Mouse (Mus musculus): ENCODE measurements around the gene Aasdh.

Gene Aasdh

DNA sequence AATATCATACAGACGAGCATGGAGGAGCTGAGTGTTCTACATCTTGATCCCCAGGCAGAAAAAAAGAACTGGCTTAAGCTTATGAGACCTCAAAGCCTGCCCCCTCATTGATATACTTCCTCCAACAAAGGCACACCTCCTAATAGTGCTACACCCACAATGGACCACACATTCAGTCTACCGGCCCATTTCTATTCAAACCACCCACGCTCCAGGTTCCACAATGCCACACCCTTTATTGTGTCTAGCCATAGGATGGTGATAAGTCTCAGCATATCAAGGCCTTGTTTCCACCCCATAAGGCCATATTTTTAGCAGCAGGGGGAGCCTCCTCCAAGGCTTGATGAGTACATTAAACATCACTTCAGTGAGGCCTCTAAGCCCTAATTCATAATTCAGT, 5.5 kb upstream of the Aasdh start:
- no peak for DNase-seq (ENCODE audit: low spot score)

DNA sequence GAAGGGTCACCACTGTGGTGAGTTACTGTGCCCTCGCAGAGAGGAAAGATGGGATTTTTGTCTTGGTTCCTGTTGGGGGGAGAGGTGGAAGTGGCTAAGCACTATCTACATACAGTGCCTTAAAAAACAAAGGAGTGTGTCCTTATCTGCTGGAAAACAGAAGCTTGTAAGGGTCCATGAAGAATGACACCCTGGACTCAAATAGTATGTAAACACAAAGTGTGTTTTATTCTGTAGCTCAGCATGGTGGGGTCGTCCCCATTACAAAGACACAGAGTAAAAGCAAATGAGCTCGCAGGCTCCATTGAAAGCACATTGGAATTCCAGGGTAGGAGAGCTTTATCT, 813 bp upstream of the Aasdh start:
- no peak for DNase-seq (ENCODE audit: low spot score)

DNA sequence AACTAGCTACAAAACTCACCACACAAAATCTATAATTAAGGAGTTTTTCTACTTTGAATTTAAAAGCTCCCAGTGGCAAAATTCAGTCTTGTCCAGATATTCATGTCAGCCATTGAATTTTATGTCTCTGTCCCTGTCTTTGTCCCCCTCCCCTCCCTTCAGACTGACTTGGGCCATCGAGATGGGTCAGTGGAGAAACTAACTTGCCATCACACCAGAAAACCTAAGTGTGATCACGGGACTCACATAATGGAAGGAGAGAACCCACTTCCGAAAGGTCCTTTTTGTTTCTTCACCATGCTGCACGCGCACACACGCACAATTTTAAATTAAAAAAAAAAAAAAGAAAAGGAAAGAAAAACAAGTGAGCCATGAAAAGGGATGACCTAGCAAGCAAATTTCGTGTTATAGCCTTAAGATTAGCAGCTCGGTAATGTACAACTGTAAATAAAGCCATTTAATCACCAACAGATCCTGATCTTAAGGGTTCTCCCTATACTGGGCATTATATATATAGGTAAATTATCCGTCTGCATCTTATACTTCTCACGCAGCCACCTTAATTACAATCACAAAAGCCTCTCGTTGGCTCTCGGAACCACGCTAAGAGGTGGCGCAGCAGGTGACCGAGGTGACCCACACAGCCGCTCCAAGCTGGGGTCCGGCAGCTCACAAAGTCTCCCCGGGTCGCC, 455 bp downstream of the Aasdh start:
- no peak for DNase-seq (ENCODE audit: low spot score)

DNA sequence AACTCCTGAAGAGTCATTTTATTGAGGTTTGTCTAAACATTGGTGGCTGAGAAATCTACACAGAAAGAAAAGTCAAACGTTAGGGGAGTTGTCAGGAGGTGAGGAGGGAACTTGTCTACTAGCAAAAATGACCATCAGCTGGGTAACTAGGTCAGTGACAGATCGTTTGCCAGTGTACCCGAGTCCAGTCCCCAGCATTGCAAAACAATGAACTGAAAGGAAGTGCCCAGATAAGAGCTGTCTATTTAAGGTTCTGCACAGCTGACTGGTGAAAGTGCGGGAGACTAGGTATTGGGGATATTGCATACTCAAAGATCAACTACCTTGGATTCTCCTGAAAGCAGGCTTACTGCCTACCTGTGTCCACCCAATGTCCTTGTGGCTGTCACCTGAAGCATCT, 3.2 kb downstream of the Aasdh start:
- DNase-seq (ENCODE audit: low spot score), result no peak

DNA sequence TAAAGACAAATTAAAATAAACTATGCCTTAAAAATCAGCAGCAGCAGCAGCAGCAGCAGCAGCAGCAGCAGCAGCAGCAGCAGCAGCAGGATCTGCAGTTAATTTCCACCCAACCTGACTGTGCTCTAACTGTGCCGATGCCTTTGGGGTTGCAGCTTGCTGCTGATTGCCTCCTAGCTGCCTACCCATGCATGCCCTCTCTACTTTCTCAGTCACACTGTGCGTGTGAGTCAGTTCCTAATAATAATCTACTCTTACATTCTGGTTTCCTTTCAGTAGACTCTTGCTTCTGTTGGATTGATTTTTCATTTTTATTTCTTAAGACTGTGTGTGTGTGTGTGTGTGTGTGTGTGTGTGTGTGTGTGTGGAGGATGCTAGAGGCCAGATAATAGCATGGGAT, 12.2 kb downstream of the Aasdh start:
- no peak for DNase-seq (ENCODE audit: low spot score)

DNA sequence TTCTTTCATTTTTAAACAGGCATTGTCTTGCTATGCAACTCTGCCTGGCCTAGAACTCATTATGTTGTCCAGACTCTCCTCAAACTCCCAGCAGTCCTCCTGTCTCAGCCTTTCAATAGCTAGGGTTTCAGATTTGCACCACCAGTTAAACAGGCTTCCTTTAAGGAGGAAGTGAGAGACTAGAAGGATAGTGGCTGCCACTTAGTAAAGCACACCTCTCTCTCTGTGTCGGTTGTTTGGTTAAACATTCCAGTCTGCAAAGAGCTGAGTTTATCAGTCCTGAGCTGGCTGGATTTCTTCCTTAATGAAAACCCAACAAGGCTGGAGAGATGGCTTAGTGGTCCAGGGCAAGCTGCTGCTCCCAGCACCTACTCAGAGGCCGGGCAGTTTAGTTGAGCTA, 12.7 kb downstream of the Aasdh start:
- DNase-seq (ENCODE audit: low spot score), result no peak

DNA sequence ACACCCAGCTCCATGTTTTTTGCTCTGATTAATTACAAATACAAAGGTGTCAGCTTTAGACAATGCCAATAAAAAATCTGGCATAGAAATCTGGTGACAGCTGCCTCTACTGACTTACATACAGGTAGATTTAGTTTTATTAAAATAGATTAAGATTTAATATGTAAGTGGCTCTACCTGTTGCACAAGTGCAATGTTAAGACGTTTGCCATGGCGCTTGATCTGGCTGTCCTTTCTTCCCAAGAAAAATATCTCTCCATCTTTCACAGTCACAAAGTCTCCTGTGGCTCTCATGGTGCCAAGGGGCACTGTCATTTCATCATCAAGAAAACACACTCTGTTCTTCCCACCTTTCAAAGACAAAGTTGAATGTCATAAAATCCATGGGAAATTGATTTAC, 18.3 kb downstream of the Aasdh start:
- DNase-seq (ENCODE audit: low spot score), result no peak

DNA sequence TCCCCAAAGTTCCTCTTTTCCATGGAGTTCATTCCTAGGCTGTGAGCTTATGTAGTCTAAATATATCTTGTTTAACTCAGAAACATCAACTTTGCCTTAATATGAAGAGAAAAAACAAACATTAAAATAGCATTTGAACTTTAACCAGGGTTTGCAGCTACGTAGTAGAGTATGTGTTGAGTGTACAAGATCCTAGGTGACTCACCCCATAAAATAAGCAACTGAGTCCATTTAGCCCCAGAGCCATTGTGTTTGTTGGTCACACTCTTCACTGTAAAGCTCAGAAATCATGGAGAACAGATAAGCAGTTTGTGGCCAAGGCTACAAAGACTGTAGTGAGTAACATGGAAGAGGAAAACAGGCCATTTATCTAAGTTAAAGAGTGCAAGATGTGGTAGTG, 21.2 kb downstream of the Aasdh start:
- DNase-seq (ENCODE audit: low spot score), result no peak

DNA sequence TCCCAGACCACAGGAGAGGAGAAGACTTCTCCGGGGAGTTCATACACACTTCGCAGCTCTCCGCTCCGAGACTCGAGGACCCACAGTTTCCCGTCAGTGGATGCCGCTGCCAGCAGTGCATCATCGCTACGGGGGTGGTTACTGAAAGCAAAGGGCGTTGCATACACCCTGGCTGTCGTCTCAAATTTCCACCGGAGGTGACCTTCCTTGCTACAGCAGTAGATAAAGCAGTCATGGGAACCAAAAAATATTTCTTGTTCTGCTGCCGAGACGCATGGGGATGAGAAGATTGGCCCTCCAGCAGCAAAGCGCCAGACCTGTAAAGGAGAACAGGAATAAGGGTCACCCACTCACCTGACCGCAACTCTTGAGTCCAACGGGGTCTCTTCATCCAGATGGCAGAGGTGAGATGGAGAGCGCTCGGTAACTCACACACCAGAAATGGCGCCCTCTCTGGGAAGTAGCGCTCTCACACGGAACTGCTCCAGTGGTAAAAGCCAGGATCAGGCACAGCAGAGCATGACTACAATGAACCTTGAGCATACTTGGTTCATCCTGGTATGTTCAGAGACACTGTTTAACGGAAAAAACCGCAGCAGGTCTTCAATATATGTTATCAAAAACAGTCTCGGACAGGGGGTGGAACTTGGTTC, 29.1 kb downstream of the Aasdh start:
- DNase-seq (ENCODE audit: low spot score), result no peak

DNA sequence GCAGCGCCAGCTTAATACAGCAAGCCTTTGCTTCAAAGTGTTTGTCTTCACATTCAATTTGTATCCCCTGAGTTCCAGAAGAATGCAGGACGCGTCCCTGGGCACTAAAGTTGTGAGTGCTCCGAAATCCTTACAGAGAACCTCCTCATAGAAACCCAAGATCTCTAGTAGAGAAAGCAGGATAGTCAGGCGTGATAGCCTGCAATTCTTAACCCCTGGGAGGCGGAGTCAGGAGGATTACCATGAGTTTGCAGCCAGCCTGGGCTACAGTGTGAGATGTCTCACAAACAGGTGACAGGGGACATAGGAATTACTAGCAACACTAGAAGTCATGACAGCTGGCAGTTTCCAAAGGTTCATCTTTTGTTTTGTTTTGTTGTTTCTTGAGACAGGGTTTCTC, 35.8 kb downstream of the Aasdh start:
- no peak for DNase-seq (ENCODE audit: low spot score)

DNA sequence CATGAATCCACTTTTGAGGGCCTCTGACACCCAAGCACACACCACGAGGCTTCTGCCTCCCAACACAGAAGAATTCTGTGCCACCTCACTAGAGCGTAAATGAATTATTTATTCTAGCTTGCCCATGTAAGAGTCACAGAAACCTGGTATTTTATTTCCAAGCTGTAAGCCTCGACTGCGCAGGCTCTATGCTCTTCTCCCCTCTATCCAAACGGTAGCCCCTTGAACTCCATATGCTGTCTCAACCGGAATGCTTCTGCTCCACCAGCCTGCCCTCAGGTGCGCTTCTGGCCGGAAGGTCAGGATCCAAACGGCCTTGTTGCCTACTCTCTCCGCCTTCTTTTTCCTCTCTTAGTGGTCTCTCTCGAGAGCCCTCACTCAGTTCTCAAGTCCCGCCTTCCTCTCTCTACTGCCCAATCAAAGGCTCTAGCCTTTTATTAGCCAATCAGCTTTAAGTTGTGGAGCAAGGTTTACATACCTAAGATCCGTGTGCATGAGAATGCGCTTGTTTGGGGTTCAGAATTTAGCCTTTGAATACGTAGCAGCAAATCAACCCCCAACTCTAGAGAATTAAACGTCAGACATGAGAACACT, 36.5 kb downstream of the Aasdh start:
- no peak for DNase-seq (ENCODE audit: low spot score)

DNA sequence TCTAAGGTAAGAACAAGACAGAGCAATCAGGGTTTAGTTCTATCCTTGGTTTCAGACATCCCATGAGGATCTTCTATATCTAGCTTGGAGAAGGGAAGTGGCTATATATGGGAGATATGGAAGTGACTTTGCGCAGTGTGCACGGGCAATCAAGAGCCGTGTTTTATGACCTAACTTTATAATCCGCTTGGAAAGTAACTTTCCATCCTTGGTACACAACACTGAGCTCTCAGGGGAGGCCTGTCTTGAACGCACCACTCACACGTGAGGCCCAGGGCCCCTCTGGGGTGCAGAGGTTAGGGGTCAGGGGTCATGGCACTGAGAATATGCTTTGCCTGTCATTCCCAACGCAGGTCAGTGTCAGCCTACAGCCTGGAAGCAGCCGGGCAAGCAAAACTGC, 38.5 kb downstream of the Aasdh start:
- DNase-seq (ENCODE audit: low spot score), result no peak

DNA sequence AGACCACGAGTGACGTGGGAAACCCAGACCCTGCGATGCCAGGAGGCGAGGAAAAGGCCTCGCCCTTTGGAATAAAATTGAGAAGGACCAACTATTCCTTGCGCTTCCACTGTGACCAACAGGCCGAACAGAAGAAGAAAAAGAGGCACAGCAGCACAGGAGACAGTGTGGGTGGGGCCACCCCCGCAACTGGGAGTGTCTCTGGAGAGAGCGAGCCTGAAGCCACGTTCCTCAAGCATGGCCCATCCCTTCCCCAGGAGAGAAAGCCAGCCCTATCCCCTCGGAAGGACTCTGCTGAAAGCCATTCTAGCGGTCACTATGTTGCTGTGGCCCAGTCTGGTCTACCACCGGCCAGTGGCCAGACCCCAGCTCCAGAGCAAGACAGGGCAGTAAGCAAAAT, 46.9 kb downstream of the Aasdh start:
- DNase-seq (ENCODE audit: low spot score), result no peak

DNA sequence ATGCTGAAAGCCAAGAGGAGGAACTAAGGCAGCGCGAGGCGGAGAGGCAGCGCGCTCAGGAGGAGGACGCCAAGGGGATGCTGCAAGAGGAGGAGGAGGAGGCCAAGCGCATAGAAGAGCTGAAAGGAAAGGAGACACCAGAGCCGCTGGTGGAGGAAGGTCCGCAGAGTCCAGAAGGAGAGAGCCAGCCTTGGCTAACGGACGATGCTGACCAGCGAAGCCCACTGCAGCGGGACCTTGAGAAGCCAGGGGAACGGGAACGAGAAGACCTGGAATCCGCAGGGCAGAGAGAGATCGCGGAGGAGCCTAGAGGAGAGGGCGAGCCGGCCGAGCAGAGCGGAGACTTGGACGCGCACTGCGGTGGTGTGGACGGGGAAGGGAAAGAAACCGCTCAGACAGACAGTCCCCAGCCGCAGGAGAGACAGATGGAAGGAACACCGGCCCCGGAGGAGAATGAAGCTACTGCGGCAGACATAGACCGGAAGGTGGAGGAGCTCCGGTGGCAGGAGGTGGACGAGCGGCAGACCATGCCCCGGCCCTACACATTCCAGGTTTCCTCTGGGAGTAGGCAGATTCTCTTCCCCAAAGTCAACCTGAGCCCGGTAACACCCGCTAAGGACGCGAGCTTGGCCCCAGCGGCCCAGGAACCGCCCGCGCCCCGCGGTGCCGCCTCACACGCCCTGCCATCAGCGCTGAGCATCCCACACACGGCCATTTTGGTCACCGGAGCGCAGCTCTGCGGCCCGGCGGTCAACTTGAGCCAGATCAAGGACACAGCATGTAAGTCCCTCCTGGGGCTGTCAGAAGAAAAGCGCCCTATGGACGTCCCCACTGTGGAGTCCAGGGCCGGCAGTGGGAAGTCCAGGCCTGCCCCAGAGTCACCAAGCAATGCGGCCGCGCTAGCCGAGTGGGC, 48.0 kb downstream of the Aasdh start:
- DNase-seq (ENCODE audit: low spot score), result no peak

DNA sequence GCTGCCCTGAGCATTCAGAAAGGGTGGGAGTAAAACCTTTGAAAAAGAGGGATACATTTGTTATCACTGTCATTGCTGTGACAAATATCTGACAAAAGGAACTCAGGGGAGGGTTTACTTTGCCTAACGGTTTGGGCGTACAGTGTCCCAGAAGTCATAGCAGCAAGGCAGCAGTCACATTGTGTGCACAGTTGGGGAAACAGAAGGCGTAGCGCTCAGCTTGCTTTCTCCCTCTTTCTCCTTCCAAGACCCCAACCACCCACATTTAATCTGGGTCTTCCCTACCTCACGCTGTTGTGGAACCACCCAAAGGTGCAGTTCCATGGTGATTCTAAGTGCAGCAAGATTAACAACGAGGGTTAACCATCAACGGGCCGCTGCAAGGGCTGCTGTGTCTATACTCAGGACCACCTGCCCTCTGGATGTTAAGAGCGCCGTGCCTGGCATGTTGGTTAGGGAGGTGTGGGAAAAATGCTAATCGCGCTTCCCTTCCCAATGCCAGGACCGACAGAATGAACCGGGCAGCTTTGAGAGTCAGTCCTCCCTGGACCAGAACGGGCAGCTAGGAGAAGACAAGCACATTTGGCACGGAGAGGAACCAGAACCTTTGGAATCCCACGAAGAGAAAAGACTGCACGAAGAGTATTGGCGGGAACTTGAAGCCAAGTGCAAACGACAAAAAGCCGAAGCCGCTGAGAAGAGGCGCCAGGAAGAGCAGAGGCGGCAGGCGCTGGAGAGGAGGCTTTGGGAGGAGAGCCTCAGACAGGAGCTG, 49.3 kb downstream of the Aasdh start:
- no peak for DNase-seq (ENCODE audit: low spot score)

DNA sequence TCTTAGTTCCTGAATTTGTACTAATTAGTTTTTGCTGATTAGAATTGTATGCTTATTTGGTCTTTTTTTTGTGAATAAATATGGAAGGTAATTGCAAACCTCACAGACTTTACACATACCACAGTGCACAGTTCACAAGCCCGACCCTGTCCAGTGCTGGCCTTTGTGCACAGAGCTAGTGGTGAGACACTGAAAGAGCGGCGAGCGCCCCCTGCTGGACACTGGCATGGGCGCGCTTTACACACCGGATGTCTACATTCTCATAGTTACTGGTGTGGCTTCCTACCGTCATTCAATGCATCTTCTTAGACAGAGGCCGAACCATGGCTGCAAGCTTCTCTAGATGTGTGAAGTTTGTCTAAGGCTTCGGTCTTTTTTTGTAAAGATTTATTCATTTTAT, 51.8 kb downstream of the Aasdh start:
- DNase-seq (ENCODE audit: low spot score), result peak; percentile 41

DNA sequence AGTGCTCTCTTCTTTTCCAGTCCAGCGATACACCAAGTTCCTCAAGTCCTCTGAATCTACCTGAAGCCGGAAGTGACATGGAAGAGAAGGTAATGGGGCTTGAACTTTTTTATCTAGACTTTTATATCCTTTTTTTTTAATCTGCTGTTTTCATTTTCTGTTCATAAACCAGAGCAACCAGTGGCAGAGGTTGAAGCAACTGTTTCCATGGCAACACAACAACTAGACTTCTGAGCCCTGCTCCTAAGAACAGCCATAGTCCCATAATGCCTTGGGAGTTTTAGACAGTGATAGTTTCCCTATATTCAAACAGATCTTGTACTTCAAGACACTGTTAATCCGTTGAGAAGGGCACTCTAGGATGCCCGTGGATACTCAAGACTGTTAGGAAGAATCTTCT, 54.0 kb downstream of the Aasdh start:
- DNase-seq (ENCODE audit: low spot score), result no peak

DNA sequence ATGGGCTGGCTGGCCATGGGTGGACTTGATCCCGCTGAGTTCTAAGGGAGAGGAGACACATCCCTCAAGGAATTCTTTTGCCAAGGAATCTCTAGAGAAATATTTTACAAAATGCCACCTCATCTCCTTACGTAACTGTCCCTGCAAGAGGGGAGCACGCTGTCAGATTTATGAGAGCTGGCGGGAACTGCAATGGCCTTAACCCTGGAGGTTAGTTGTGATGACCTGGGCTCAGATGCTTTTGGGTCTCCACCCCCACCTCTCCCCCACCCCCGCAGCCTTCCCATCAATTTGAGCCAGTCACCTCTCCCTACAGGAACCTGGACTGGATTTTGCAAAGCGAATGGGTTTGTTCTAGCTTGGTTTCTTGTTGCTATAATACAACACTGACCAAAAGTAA, 58.2 kb downstream of the Aasdh start:
- no peak for DNase-seq (ENCODE audit: low spot score)

DNA sequence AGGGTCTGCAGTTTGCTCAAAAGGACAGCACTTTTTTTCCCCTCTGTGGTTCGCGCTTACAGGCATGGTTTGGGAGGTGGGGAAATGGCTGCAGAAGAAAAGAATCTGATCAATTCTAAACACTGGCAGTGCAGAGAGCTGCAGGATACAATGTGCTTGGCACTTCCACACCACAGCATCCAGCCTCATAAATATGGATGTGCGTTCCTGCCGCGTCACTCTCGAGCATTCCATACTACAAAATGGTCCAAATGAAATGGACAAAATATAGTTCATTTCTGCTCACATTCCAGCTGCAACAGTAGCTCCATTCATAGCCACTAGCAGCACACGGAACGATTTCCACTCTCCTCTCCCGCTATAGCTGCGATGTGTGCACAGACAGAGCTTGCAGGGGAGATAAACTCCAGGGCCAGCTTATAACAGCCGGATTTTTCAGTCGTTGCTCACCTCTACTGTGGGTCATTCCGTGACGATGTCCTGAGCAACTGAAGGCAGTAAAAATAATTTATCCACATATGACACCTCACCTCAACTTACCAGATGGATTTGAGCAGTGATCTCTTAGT, 60.6 kb downstream of the Aasdh start:
- DNase-seq (ENCODE audit: low spot score), result no peak

DNA sequence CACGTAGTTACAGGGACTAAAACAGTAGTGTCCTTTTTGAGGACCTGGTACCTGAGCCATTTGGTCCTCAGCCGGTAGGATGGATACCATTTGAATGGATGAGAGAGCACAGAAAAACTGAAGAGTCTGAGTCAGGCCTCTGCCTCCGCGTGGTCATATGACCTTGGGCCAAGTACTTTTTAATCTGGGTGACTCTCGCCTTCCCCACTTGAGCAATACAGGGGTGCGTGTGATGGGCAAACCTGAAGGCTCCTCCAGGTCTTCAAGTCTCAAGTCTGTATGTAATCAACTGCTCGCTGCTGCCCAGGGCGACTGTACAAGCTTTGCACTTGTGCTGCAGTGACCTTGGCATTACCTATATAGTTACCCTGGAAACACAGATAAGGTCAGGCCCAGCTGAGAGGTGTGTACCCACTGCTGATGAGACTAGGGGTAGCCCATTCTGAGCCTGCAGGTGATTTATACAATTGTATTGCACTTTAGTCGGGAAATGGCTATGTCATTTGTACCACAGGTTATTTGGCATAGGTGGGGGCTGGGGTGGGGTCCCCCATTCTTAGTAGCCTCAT, 61.4 kb downstream of the Aasdh start:
- DNase-seq (ENCODE audit: low spot score), result no peak

DNA sequence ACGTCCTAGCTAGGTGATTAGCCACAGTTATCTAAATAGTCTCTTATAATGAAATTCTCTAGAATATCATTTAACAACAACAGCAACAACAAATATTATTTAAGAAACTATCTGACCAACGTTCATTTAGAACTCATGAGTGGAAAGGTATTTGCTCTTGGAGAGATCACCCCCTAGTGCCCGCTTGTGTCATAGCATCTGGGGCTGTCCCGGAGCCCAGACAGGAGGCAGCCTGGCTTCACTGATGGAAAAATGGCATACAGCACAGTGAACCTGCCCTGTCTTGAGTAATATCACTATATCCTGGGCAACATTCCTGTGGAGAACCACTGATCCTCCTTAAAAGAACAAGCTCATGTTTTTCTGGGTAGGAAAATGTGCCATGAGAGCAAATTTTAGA, 61.9 kb downstream of the Aasdh start:
- DNase-seq (ENCODE audit: low spot score), result peak; percentile 33

All from ovary, postnatal 10 days (tissue).